Mouse (Mus musculus) regulatory T cell (primary cell): ENCODE results near the gene Pcsk5.
"Not testable (repeated sequence)": the region's sequence is repeated elsewhere in the genome, so short reads cannot be mapped to it uniquely, and the experiment has no call there.

Source experiments
- in situ Hi-C: fragments of 300-600 bp; cut with MboI, MseI; formaldehyde crosslinking; loops from one replicate; pipeline ENCODE4 v1.15.1; 2025; ENCODE audit warnings: high pct_unique_total_duplicates

Gene Pcsk5

GRCm38 (mm10) chr19:17482126-17482790, 355.2 kb downstream of the Pcsk5 start:
- in situ Hi-C loops: no loop called here

GRCm38 (mm10) chr19:17479471-17479870, 358.0 kb downstream of the Pcsk5 start:
- in situ Hi-C loops: no loop called here

GRCm38 (mm10) chr19:17476021-17476420, 361.4 kb downstream of the Pcsk5 start:
- in situ Hi-C loops: no loop called here

GRCm38 (mm10) chr19:17473138-17473537, 364.3 kb downstream of the Pcsk5 start:
- in situ Hi-C loops: not testable (repeated sequence)

GRCm38 (mm10) chr19:17471861-17472260, 365.6 kb downstream of the Pcsk5 start:
- in situ Hi-C loops: no loop called here

- in situ Hi-C loops: no loop called here
These were observed 366.2 kb downstream of the Pcsk5 start for GRCm38 (mm10) chr19:17471196-17471595.

- in situ Hi-C loops: no loop called here
These were observed 369.7 kb downstream of the Pcsk5 start for GRCm38 (mm10) chr19:17467556-17468211.

- in situ Hi-C loops: no loop called here
These were observed 385.4 kb downstream of the Pcsk5 start for GRCm38 (mm10) chr19:17452001-17452400.

GRCm38 (mm10) chr19:17443581-17443980, 393.9 kb downstream of the Pcsk5 start:
- in situ Hi-C loops: no loop called here

- in situ Hi-C loops: no loop called here
These were observed 397.8 kb downstream of the Pcsk5 start for GRCm38 (mm10) chr19:17439476-17440189.

GRCm38 (mm10) chr19:17436651-17437050, 400.8 kb downstream of the Pcsk5 start:
- in situ Hi-C loops: no loop called here

- in situ Hi-C loops: no loop called here
These were observed 408.9 kb downstream of the Pcsk5 start for GRCm38 (mm10) chr19:17428561-17428914.

- in situ Hi-C loops: no loop called here
These were observed 409.4 kb downstream of the Pcsk5 start for GRCm38 (mm10) chr19:17427824-17428560.

GRCm38 (mm10) chr19:17423306-17423705, 414.1 kb downstream of the Pcsk5 start:
- in situ Hi-C loops: no loop called here

- in situ Hi-C loops: no loop called here
These were observed 419.6 kb downstream of the Pcsk5 start for GRCm38 (mm10) chr19:17417855-17418254.

GRCm38 (mm10) chr19:17412915-17413459, 424.4 kb downstream of the Pcsk5 start:
- in situ Hi-C loops: no loop called here

GRCm38 (mm10) chr19:17410465-17411065, 426.9 kb downstream of the Pcsk5 start:
- in situ Hi-C loops: no loop called here

- in situ Hi-C loops: no loop called here
These were observed 428.1 kb downstream of the Pcsk5 start for GRCm38 (mm10) chr19:17409351-17409750.

- in situ Hi-C loops: no loop called here
These were observed 428.8 kb downstream of the Pcsk5 start for GRCm38 (mm10) chr19:17408591-17408990.

GRCm38 (mm10) chr19:17406823-17407222, 430.6 kb downstream of the Pcsk5 start:
- in situ Hi-C loops: no loop called here

- in situ Hi-C loops: no loop called here
These were observed 434.3 kb downstream of the Pcsk5 start for GRCm38 (mm10) chr19:17403175-17403574.
